Mouse (Mus musculus) cerebellum, adult 2 months (tissue): ENCODE results near the gene Galnt17.

Source experiments
- CTCF ChIP-seq: fragments of 200-500 bp; IDR thresholded peaks from 2 replicates; pipeline ENCODE4 v1.5.1; 2011; ENCODE audit warnings: low read depth, mild to moderate bottlenecking, control low read depth, low read length, moderate library complexity, borderline replicate concordance; ENCODE audit not compliant: insufficient read depth
- POLR2A ChIP-seq: fragments of 200-500 bp; IDR thresholded peaks from 2 replicates; pipeline ENCODE4 v1.6.1; 2011; ENCODE audit warnings: low read length, control low read depth, borderline replicate concordance; ENCODE audit not compliant: insufficient read depth

GRCm38 (mm10) chr5:130927794-130928149 is 380.5 kb downstream of the Galnt17 start:
- TF ChIP-seq POLR2A (no peak), CTCF (no peak)
